Mouse (Mus musculus) embryo, embryonic 10 days (tissue): Measurements from ENCODE around the gene Il2rb.

Source experiments
- DNase-seq: peaks from one replicate; pipeline ENCODE4 v3.0.0-alpha.2; 2015; ENCODE audit warnings: low spot score

Il2rb gene

DNA sequence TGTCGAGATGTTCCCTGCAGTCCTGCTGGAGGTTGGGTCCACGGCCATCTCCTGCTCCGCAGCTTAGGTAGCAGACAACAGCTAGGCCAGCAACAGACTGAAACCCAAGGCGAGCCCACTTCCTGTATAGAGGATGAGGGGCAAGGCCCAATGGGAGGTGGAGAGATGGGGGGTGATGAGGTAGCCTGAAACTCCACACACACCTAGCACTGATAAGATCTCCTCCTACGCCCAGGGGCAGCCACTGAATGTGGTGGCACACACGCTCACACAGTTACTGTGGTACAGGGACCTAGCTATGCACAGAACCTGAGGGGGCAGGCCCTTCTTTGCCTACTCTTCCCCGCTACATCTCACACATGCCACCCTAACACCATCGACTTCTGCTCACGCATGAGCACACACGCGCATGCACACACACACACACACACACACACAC, at the start of gene Il2rb:
Gene Il2rb, minus strand, starts transcription at position 304 of the 439 bp plus-strand sequence.
- no peak for DNase-seq

- DNase-seq = no peak
These were observed 49.5 kb upstream of the Il2rb start, which contains the start of gene Sstr3 for GRCm38 (mm10) chr15:78544561-78545001. Gene Sstr3 (minus strand): TSS chr15:78544685.

DNA sequence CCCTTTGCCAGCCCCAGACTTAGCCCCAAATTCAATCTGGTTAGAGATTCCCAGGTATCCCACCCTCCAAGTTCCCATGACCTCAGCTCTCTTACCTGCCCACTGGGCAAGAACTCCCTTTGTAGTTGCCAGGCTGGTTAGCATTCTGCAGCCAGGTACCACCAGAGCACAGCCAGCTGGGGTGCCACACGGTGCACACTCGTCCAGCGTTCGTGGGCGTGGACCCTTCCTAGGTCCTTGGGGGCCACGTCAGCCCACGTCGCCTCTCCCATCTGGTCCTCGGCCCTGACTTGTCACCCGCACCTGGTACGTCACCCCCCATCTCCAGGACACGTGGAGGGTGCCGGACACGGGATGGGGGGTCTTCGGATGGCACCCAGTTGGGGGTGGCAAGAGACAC, 49.0 kb upstream of the Il2rb start:
- DNase-seq = no peak

- no peak for DNase-seq
These were observed 47.8 kb upstream of the Il2rb start for GRCm38 (mm10) chr15:78542767-78543303.

GRCm38 (mm10) chr15:78542098-78542766, 47.2 kb upstream of the Il2rb start:
- DNase-seq = no peak

DNA sequence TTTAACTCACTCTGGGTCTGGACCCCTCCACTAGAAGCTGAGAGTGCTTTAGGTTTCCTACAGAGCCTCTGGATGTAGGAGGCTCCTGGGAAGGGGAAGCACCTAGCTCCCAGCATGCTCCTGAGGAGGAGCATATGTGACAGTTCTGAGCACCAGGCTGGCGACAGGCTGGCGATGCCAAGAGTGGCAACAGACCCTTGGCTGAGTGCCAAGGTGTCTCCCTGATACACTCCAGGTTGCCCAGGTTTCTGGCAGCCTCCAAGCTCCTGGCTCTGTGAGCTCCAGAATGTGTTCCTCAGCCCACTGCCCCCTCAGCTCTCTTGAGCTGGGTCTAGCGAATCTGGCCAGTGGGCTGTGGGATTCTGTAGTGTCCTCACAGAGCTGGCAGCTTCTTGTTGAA, 46.5 kb upstream of the Il2rb start:
- no peak for DNase-seq

GRCm38 (mm10) chr15:78541036-78541435, 46.0 kb upstream of the Il2rb start:
- DNase-seq = no peak

DNA sequence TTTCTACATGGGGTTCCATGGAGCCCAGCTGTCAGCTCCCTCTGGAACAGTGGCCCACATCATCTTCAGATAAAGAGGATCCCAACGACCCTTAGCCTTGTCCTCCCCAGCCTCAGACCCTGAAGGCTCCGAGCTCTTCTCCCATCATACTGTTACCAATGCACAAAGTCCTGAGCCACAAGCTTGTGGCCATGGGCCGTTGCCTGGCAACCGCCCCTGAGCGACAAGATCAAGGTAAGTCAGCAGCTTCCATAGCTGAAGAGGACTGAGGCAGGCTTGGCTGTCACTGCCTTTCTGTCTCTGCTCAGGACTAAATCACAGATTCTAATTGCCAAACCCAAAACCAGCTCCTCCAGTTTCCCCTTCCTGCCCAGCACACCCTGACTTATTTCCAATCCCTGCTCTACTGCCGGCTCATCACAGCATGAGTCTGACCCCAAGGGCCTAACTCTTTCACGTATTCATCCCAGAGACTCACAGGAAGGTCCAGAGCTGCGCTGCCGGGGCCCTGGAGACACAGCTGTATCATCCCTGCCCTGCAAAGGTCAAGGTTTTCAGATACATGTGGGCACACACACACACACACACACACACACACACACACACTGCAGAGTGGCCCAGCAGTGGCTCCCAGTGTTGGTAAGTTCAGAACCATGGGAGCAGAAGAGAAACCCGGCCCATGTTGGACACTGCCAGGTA, 40.8 kb upstream of the Il2rb start:
- no peak for DNase-seq

DNA sequence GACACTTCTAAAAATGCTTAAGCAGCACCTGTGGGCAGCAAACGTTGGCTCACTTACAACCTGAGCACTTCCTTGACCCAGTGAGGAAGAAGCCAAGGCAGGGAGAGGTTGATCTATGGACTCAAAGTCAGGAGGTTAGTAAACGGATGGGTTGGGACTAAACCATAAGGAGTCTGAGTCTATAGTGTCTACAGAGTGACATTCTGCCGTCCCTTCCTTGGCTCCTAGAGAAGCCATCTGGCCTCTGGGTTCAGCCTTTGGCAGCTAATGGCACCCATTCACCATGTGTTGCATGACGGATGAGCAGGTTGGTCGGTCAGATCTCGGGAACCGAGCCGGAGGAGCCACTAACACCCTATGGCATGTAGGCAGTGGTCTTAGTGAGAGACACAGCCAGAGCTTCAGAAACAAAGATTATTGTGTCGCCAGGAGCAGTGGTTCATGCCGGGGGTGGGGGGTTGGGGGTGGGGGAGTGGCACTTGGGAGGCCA, 38.3 kb upstream of the Il2rb start:
- DNase-seq = no peak

- DNase-seq = no peak
These were observed 37.7 kb upstream of the Il2rb start for GRCm38 (mm10) chr15:78532566-78533345.

- DNase-seq = peak; percentile 97
These were observed 36.9 kb upstream of the Il2rb start for GRCm38 (mm10) chr15:78531901-78532469.

- no peak for DNase-seq
These were observed 36.3 kb upstream of the Il2rb start for GRCm38 (mm10) chr15:78531451-78531720.

GRCm38 (mm10) chr15:78530671-78531450, 35.8 kb upstream of the Il2rb start, which contains the start of gene C1qtnf6:
Gene C1qtnf6 (minus strand): TSS chr15:78531416.
- DNase-seq = no peak

DNA sequence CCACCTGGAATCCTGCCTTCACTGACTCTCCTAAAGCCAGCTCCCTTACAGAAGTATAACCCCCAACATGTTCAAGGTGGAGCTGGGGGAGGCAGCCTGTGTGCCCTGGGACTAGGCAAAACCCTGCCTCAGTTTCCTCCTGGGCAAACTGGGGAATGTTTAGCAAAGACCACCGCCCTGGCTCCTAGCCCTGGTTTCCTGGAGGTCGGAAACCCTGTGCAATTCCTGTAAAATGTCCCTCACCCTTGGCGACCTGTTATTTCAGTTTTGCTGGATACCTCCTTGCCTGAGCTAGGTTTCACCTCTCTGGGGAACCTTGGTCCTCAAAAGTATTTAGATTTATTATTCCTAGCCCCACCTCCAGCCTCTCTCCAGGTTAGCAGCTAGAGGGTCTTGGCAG, 35.1 kb upstream of the Il2rb start:
- no peak for DNase-seq

- DNase-seq = peak; percentile 79
These were observed 34.4 kb upstream of the Il2rb start for GRCm38 (mm10) chr15:78529428-78529990.

DNA sequence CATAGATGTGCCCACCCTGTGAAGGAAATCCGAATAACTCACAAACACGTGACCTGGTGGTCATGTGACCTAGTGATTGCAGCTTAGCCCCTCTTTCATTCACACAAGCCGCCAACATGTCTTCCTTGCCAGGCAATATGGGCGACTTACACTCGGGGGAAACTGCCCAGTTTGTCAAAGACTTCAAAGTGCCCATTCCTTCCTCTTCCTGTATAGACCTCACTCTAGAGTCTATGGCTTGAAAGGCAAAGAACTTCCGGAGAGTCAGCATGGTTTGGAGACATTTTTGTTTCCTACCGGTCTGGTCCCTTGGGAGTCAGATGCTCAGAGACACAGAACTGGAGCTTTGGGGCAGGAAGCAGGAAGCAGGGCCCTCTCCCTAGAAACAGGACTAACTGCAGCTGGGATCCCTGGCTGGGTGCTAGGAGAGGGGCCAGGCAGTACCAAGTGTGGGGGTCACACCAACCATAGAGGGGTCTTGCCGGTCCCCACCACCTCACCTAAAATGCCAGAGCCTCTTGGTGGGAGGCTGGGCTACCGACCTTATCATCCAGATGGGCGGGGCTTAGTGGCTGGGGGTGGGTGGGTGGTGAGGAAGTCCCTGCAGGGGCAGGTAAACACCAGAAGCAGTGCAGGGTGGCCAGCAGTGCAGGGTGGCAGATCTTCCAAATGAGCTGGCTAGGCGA, 33.8 kb upstream of the Il2rb start:
- no peak for DNase-seq

DNA sequence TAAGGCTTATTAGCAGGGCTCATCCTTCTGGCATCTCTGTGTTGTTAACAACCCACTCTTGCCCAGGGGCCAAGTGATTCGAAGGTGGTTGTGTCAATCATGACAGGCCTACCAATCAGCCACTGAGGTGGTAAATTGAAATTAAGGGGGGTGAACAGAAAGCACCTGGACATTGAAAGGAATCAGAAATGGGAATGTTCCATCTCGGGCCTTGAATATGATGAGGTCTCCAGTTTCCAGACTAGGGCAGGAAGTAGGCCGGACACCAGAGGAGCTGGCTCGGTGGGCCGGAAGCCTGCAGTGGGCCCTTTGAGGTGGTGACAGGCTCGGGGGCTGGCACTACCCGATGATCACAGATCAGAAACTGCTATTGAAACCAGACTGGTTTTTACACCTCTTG, 32.9 kb upstream of the Il2rb start:
- no peak for DNase-seq

DNA sequence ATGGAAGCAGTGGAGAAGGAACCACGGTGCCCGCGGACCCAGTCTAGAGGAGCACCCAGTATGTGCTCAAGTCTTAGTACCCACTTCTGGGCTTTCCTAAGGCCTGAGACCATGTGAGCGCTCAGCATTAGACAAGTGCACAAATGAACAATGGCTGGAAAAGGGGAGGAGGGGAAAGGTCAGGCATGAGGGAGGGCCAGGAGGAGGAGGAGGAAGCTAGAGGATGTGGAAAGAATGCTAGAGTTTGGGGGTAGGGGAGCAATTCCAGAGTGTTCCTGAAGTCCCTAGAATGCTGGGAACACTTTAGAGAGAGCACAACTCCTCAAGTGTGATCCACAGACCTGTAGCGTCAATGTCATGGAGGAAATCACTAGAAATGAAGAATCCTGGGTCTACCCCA, 29.1 kb upstream of the Il2rb start:
- DNase-seq = no peak

- no peak for DNase-seq
These were observed 26.8 kb upstream of the Il2rb start for GRCm38 (mm10) chr15:78521892-78522291.

GRCm38 (mm10) chr15:78521331-78521730, 26.3 kb upstream of the Il2rb start:
- DNase-seq = no peak
